Mouse (Mus musculus) forebrain, embryonic 16.5 days (tissue): Measurements from ENCODE around the gene Cdh3. TPM values are rescaled to one million over a fixed set of nuclear protein-coding genes. Genes with fewer than 3 reads are reported as not detected.
"Not testable (repeated sequence)": the region's sequence is repeated elsewhere in the genome, so short reads cannot be mapped to it uniquely, and the experiment has no call there.

Source experiments
- ATAC-seq: fragments of 200-750 bp; cut with Nextera tagmentation; 2 replicates; pipeline ENCODE4 v1.8.0; 2017; ENCODE audit warnings: mild to moderate bottlenecking, moderate library complexity
- H3K27ac ChIP-seq: fragments of 300-500 bp; sonication (generic); 2 replicates; pipeline ENCODE4 v1.5.1; 2014; ENCODE audit warnings: low read length, control low read depth
- H3K27me3 ChIP-seq: fragments of 300-500 bp; sonication (generic); replicated peaks from 2 replicates; pipeline ENCODE4 v1.6.1; 2014; ENCODE audit warnings: low read length; ENCODE audit not compliant: control insufficient read depth, insufficient read depth
- H3K36me3 ChIP-seq: fragments of 300-500 bp; sonication (generic); 2 replicates; pipeline ENCODE4 v1.6.1; 2014; ENCODE audit not compliant: control insufficient read depth, insufficient read depth
- H3K4me1 ChIP-seq: fragments of 300-500 bp; sonication (generic); replicated peaks from 2 replicates; pipeline ENCODE4 v1.6.1; 2014; ENCODE audit warnings: low read length; ENCODE audit not compliant: control insufficient read depth, insufficient read depth
- H3K4me2 ChIP-seq: fragments of 300-500 bp; sonication (generic); 2 replicates; pipeline ENCODE4 v1.6.1; 2014; ENCODE audit warnings: mild to moderate bottlenecking, low read length, control low read depth
- H3K4me3 ChIP-seq: fragments of 300-500 bp; sonication (generic); replicated peaks from 2 replicates; pipeline ENCODE4 v1.5.1; 2014; ENCODE audit warnings: mild to moderate bottlenecking, low read length, control low read depth
- H3K9ac ChIP-seq: fragments of 300-500 bp; sonication (generic); replicated peaks from 2 replicates; pipeline ENCODE4 v1.6.1; 2014; ENCODE audit warnings: low read depth, low read length, control low read depth
- H3K9me3 ChIP-seq: fragments of 300-500 bp; sonication (generic); 2 replicates; pipeline ENCODE4 v1.6.1; 2016; ENCODE audit warnings: low read length; ENCODE audit not compliant: control insufficient read depth
- WGBS: fragments of 180-500 bp; shearing (Covaris S2); extraction: QIAGEN DNeasy Blood & Tissue Kit; methylation state at CpG from one replicate; pipeline ENCODE4 v1.1.7; 2014; 5-methylcytosine and 5-hydroxymethylcytosine counted together
- polyA plus RNA-seq: library from polyadenylated mRNA; unstranded; fragments of >200 nt; fragmentation: Nextera tagmentation; extraction: Ambion mirVana; gene quantifications from 2 replicates; pipeline ENCODE4 v1.2.1, GENCODE M21; 2015

Gene Cdh3
- polyA plus RNA-seq, 1 experiment from 2014 or later = 0.91 TPM

DNA sequence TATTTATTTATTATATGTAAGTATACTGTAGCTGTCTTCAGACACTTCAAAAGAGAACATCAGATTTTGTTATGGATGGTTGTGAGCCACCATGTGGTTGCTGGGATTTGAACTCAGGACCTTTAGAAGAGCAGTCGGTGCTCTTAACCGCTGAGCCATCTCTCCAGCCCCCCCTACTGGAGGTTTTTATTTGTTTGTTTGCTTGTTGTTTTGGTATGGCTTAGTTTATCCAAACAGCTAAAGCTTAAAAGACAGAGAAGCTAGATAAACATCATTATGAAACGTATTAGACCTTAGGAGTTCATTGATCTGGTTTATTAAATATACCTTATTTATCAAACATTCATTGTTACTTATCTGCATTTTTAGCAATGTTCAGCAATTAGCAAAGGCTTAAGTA, 84.9 kb downstream of the Cdh3 start:
- ATAC-seq = not testable (repeated sequence)

DNA sequence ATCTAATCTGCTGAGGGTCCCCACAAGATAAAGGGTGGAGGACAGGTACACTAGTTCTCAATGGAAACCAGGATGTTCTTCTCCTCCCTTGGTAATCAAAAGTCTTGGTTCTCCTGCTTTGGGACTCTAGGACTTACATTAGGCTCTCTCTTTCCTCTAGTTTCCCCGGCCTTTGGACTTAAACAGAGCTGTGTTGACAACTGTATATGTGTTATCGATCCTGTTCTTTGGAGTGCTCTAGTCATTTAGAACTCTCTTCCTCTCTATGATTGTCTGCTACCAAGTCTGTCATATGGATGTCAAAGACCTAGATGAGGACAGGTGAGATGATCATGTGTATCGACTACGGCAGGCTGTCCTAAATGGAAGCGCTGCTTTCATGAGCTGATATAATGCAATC, 86.4 kb downstream of the Cdh3 start:
- H3K9ac ChIP-seq = no peak overlapping the region
- no peaks in the 10 kb centered on the region for H3K36me3 ChIP-seq
- no peak for ATAC-seq
- H3K27me3 ChIP-seq = no peaks in the 10 kb centered on the region
- WGBS = 97% methylated on average over 5 of the region's 5 CpGs
- no peak overlapping the region for H3K27ac ChIP-seq
- H3K4me2 ChIP-seq = no peak overlapping the region
- no peak overlapping the region for H3K4me3 ChIP-seq
- H3K4me1 ChIP-seq = no peaks in the 10 kb centered on the region
- H3K9me3 ChIP-seq = no peaks in the 10 kb centered on the region

More for the DNA sequence above, 84.9 kb downstream of the Cdh3 start:
- not testable (repeated sequence) for H3K27ac ChIP-seq, H3K27me3 ChIP-seq, H3K36me3 ChIP-seq, H3K9me3 ChIP-seq, H3K4me3 ChIP-seq, H3K4me1 ChIP-seq, H3K4me2 ChIP-seq, H3K9ac ChIP-seq
- WGBS = 96% methylated on average over 3 of the region's 3 CpGs

DNA sequence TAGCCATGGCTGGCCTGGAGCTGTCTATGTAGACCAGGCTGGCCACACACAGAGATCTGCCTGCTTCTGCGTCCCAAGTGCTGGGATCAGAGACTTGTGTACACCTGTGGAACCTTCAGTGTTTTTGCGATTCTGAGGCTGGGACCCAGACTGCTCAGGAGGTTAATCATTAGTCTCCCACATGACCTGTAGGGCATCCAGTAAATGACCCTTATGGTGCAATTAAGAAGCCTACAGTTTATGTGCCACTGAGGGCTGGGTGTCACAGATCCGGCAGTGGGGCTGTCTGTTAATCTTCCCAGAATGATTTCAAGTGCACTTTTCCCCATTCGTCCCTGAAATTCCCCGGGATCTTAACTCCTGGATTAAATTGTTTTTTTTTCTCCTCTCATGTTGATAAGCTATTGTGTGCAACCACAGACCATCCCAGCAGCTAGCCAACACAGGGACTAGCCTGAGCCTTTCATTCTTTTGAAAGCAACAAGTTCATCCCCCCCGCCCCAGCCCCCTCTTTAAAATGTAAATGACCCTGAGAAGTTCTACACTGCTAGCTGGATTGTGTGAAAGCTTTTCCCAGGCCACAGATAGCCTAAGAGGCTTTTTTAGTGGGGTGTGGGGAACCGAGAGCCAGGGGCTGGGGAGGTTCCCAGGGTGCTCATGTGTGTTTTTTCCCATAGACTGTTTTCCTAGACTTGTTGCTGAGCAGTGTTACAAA, 88.7 kb downstream of the Cdh3 start:
- 21% methylated on average over 7 of the region's 7 CpGs for WGBS
- no peak overlapping the region for H3K9ac ChIP-seq
- H3K4me3 ChIP-seq = no peak overlapping the region
- H3K27ac ChIP-seq = no peak overlapping the region
- ATAC-seq = no peak
- H3K36me3 ChIP-seq = no peaks in the 10 kb centered on the region
- peaks cover 21% of the 10 kb centered on the region for H3K27me3 ChIP-seq
- no peak overlapping the region for H3K4me2 ChIP-seq
- H3K9me3 ChIP-seq = no peaks in the 10 kb centered on the region
- H3K4me1 ChIP-seq = peaks cover 14% of the 10 kb centered on the region

DNA sequence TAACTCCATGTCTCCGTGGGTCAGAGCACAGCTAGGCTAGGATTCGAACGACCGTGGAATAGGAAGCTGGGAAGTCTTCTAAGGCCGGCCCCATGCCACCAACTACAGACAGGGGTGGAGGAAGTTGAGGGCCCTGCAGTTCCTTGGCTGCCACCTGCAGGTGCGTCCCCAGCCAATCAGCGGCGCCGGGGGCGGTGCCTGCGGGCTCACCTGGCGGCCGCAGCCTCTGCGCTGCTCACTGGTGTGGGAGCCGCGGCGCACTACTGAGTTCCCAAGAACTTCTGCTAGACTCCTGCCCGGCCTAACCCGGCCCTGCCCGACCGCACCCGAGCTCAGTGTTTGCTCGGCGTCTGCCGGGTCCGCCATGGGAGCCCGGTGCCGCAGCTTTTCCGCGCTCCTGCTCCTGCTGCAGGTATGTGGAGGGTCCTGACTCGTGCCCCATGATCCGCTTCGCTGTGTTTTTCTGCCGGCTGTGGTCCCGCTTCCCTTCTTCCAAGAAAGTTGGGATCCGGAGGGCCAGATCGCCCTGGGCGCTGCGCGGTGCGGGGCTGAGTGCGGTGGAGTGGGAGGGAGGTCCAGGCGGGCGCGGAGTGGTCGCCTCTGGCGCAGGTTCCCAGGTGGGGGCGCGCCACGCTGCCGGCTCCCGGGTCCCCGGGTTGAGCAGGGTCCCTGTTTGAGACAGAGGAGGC, 92.6 kb downstream of the Cdh3 start, which contains the start of gene Cdh1:
Cdh1 (plus strand) TSS at position 221 of the 689 bp plus-strand sequence.
- Histone ChIP-seq H3K9ac (0 out of 2 replicates have a peak within 1 kb of the TSS, but pooled peaks have one; percentile 22), H3K36me3 (no peaks in the 10 kb centered on the region), H3K4me2 (peak within 1 kb of the TSS; percentile 78), H3K27ac (no peak within 1 kb of the TSS), H3K27me3 (peaks cover 31% of the 10 kb centered on the region), H3K9me3 (no peaks in the 10 kb centered on the region), H3K4me1 (peaks cover 14% of the 10 kb centered on the region), H3K4me3 (peak within 1 kb of the TSS; percentile 47)
- peak; percentile 64 for ATAC-seq
- under 1% methylated on average over 53 of the region's 53 CpGs for WGBS

DNA sequence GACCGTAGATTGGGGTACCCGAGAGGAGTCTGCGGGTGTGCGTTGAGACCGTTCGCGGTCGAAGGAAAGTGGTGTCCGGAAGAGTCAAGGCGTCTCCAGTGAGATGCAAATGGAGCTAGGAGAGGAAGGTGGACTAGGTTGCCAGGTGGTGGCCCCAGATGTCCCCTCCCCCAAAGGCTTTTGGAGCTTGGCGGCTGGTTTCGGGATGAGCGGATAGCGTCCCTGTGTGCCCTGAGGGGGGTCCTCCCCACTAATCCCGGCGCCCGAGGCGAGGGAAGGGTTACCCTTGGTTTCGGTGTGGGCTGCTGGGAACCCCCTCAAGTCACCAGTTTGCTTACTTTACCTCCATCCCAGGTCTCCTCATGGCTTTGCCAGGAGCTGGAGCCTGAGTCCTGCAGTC, 93.2 kb downstream of the Cdh3 start:
- no peak overlapping the region for H3K27ac ChIP-seq
- H3K9ac ChIP-seq = no peak overlapping the region
- no peaks in the 10 kb centered on the region for H3K9me3 ChIP-seq
- H3K36me3 ChIP-seq = no peaks in the 10 kb centered on the region
- peak overlapping the region; percentile 78 for H3K4me2 ChIP-seq
- WGBS = under 1% methylated on average over 19 of the region's 19 CpGs
- H3K27me3 ChIP-seq = peaks cover 31% of the 10 kb centered on the region
- H3K4me3 ChIP-seq = peak overlapping the region; percentile 47
- ATAC-seq = no peak
- peaks cover 14% of the 10 kb centered on the region for H3K4me1 ChIP-seq

DNA sequence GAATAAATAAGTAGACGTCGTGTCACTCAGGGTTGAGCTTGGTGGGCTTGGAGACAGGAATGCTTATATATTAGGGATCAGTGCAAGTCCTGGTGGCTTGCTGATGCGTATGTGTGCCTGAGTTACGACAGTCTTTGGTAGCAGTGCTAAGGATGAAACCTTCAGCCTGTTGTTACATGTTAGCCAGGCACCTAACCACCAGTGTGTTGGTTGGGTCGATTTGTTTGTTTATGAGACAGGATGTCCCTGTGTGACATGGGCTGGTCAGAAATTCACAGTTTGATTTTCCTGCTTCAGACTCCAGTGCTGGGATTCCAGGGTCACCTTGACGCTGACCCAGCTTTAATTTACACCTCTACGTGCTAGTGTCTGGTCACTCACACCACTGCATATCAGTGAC, 95.0 kb downstream of the Cdh3 start:
- Histone ChIP-seq H3K4me1 (peaks cover 14% of the 10 kb centered on the region), H3K4me2 (no peak overlapping the region), H3K36me3 (no peaks in the 10 kb centered on the region), H3K27ac (no peak overlapping the region), H3K27me3 (peaks cover 31% of the 10 kb centered on the region), H3K9ac (no peak overlapping the region), H3K9me3 (no peaks in the 10 kb centered on the region), H3K4me3 (no peak overlapping the region)
- 77% methylated on average over 7 of the region's 7 CpGs for WGBS
- no peak for ATAC-seq

DNA sequence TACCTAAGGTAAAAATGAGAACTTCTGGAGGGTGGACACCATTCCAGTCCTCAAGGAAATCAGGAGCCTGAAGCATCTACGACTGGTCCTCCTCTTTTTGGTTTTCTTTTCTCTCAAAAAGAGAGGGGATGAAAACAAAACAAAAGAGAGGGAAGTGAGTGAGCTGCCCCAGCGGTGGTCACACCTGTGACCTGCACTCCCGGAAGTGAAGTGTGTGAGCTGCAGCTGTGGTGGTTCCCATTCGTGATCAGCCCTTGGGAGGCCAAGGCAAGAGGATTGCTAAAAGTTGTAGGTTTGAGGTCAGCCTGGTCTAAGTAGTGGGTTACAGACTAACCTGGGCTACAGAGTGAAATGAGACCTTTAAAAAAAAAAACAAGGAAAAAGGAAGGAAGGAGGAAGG, 95.4 kb downstream of the Cdh3 start:
- no peaks in the 10 kb centered on the region for H3K9me3 ChIP-seq
- ATAC-seq = no peak
- peaks cover 31% of the 10 kb centered on the region for H3K27me3 ChIP-seq
- no peak overlapping the region for H3K9ac ChIP-seq
- H3K27ac ChIP-seq = no peak overlapping the region
- H3K36me3 ChIP-seq = no peaks in the 10 kb centered on the region
- 52% methylated on average over 4 of the region's 4 CpGs for WGBS
- H3K4me1 ChIP-seq = peaks cover 14% of the 10 kb centered on the region
- H3K4me2 ChIP-seq = no peak overlapping the region
- H3K4me3 ChIP-seq = no peak overlapping the region

DNA sequence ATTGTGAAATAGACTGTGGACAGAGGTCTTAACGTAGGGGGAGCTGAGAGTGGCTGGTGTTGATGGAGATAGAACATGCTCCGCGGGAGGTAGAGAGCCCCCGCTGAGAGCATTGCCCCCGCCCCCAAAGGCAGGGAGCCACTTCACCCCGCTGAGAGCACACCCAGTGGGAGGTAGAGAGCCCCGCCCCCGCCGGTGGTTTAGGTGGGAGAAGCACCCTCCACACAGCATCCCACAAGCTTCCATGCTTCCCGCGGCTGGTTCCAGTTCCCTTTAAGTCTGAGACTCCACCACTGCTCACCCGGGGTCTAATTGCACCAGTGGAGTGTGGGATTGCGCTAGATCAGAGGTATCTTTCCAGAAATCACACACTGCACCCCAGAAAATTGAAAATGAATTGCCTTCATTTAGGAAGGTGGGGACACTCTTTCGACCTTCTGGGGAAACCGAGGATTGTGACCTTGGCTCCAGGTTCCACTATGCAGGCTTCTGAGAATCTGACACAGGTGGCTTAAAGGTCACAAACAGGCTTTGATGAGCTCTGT, 96.0 kb downstream of the Cdh3 start:
- H3K4me1 ChIP-seq = peaks cover 14% of the 10 kb centered on the region
- 42% methylated on average over 13 of the region's 15 CpGs for WGBS
- peaks cover 31% of the 10 kb centered on the region for H3K27me3 ChIP-seq
- no peak for ATAC-seq
- no peak overlapping the region for H3K4me2 ChIP-seq
- no peak overlapping the region for H3K9ac ChIP-seq
- H3K27ac ChIP-seq = no peak overlapping the region
- no peak overlapping the region for H3K4me3 ChIP-seq
- H3K36me3 ChIP-seq = no peaks in the 10 kb centered on the region
- no peaks in the 10 kb centered on the region for H3K9me3 ChIP-seq
